Mouse (Mus musculus): ENCODE results near the gene Slc16a10.

DNA sequence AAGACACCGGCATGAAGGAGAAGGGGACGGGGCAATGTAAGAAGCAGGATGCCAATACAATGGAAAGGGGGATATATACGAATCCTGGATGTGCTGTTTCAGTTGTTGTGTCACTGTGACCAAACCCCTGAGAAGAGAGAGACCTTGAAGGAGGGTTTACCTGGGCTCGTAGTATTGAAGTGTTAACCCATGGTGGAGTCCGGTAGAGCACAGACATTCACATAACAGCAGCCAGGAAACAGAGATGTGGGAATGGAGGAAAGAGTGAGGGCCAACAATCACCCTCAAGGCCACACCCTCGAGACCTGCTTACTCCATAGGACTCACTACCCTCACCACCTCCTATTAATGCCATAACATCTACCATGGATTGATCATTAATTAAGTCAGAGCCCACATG, 7.2 kb downstream of the Slc16a10 start:
- no peak for TF ChIP-seq CTCF (conservative IDR thresholded peaks at IDR 0.05; ENCODE audit: low read length)
- no peak for TF ChIP-seq NANOG (IDR thresholded peaks at IDR 0.05; ENCODE audit: borderline replicate concordance, low read length)
- TF ChIP-seq POU5F1 (IDR thresholded peaks at IDR 0.05; ENCODE audit: borderline replicate concordance, low read length): no peak
